Mouse (Mus musculus): ENCODE results near the gene Wdr18.

Gene Wdr18

DNA sequence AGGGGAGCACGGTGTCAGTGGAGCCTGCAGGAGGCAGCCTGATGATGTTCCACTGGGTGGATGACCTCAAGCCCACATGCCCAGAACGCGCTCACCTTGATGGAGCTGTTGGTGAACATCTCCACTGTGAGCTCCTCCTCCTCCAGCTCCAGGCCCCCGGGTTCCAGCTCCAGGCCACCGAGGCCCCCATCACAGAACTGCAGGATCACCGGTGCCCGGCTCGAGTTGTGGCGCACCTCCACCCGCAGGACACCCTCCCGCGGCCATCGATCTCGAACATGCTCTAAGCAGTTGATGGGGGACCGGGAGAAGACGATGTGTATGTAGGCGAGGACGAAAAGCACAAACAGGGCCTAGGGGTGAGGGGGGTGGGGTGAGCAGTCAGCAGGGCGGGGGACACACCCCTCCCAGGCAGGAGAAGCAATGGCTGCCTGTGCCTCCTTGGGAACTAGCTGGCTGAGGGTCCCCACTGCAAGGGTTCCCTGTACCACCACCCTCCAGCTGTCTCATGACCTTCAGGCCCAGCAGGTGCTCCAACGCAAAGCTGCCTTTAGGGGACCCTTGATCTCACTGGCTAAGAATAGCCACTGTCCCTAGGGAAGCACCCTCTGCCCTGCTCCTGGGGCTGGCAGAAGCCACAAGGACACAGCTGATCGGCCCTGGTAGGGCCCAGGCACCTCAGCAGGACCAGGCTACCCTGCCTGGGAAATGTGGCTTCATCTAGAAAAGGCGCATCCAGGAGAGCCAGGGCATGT is 19.6 kb downstream of the Wdr18 start:
- no peak for DNase-seq

DNA sequence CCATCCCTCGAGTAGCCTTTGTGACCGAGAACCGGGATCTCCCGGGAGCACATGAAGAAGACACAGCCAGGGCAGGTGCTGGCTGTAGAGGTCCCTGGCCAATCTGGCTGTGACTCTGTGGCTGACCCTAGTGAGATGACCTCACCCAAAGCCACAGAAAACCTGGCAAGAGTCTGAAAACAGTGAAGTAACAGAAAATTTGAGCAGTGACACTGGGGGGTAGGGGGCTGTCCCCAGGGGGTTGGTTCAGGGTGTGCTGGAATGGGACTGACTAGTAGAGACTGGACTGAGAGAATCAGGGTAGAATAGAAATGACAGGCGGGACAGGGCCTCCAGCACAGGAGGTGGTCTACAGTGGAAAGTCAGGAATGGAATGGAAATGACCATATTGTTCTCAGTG is 23.3 kb downstream of the Wdr18 start:
- DNase-seq: no peak

DNA sequence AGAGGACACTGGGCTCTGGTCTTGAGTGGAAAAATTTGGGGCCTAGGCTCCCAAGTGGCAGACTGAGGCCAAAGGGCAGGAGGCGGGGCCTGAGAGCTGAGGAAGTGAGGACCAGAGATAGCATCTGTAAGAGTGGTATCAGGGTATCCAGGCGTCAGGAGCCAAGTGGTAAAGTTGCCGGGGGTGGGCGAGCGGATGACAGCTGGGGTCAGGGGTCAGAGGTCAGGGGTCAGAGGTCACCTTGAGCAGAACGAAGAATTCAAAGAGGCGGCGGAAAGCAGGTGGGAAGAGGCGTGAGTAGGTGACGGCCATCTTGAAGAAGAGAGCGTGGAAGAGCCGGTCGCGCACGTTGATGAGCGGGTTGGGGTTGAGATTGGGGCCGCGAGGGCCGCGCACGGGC is 23.7 kb downstream of the Wdr18 start:
- peak; percentile 87 to 92 for DNase-seq

DNA sequence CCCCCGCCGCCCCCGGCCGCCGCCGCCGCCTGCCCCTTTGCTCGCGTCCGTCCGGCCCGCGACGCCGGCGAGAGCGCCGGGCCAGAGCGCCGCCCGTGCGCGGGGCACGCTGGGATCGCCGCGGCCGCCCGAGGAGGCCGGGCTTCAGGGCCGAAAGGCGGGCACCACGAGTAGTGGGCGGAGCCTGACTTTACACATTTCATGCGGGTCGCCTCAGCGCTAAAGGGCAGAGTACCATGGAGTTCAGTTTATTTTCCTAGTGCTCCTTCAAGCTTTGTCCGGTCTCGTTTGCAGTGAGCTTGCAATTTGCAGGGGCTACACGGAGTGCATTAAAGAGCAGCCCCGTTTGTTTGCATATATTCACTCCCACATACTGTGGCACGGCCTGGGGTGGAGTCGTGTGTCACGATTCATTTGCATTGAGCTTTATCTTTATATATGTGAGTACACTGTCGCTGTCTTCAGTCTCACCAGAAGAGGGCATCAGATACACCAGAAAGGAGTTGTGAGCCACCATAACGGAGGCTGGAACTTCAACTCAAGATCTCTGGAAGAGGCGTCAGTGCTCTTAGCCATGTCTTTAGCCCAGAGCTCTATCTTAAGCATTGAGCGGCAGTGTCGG is 24.4 kb downstream of the Wdr18 start, which contains the start of gene Tmem259:
TSS of gene Tmem259 (minus strand) at position 136 of the 622 bp plus-strand sequence.
- peak; percentile 92 to 94 for DNase-seq

DNA sequence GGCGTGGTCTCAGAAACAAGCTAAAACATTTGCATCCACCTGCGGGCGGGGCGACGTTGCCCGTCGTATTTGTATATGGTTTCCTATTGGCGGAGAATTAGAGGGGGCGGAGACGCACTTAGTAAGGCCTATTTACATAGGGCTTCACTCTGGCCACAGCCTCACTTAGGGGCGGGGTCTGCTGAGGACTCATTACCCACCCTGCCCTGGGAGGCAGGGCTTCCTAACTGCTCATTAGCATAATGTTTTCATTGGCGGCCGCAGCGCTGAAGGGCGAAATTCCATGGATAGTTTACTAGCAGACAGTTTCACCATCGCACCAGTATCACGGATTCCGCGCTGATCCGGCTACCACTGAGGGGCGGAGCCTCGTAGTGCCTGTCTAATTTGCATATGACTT is 24.9 kb downstream of the Wdr18 start:
- DNase-seq: peak; percentile 99

DNA sequence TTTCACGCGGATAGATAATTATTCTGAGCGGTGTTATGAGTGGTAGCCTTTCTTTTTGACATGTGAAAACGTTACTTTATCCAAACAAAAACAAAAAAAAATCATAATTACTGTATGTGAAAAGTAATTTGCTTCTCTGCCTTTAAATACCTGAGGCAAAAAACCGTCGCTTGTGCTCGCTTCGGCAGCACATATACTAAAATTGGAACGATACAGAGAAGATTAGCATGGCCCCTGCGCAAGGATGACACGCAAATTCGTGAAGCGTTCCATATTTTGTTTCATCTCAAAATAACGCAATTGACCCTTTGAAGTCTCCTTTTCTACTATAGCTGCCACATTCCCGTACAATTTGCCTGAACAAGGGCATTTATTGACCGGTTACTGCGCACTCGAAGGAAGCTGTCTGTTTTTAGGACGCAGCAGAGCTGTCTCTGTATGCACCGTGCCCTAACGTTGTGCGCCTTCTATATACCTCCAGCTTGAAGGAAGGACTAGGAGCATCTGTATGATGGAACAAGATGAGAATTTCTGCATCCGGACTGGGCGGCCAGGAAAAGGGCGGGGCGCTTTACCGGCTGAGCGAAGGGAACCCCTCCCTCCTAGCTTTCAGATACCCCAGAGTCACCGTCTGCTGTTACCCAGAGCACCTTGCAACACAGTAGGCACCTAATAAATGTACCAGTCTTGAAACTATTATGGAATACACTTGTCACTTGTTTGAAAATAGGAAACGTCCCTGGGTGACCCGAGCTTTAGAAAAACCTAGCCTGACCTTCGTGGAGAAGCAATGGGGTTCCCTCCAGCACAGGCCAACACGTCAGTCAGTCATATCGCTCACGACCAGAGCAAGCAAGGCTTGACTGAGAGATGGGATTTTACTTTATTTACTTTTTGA is 25.6 kb downstream of the Wdr18 start:
- DNase-seq: peak; percentile 61 to 76

DNA sequence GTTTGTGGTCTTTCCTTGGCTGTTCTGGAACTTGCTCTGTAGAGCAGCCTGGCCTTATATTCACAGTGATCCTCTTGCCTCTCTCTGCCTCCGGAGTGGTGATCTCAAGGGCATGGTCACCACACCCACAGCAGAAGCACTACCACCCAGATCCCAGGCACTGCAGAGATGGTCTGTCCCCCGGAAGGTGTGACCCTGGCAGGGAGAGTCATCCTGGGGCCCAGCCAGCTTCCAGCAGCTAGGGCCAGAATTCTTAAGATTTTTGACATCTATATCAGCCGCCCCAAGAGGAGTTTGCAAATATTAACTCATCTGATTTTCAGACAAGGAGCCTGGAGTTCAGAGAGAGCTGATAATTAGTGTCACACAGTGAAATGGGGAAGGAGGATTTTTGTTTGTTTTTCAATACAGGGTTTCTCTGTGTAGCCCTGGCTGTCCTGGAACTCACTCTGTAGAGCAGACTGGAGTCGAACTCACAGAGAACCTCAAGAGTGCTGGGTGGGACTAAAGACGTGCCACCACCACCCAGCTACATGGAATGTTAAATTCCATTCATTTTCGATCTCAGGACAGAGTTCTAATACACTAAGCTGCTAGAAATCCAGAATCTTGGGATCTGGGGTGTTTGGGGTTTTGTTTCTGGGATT is 26.4 kb downstream of the Wdr18 start:
- DNase-seq: no peak

DNA sequence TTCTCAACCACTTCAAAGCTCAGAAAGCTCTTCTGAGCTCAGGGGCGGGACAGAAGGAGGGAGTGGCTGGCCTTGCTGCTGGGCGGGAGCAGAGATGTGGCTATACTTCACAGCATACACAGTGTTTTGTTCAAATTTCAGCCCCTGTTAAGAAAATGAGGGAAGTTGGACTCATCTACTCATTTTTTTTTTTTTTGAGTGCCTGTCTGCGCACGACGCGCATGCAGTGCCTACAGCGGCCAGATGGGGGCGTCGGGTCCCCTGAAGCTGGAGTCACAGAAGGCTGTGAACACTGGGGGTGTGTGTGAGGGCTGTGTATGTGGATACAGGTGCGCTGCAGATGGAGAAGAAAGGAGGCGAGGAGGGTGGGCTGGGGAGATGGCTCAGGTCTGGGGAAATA is 27.0 kb downstream of the Wdr18 start:
- DNase-seq: peak; percentile 88 to 91

DNA sequence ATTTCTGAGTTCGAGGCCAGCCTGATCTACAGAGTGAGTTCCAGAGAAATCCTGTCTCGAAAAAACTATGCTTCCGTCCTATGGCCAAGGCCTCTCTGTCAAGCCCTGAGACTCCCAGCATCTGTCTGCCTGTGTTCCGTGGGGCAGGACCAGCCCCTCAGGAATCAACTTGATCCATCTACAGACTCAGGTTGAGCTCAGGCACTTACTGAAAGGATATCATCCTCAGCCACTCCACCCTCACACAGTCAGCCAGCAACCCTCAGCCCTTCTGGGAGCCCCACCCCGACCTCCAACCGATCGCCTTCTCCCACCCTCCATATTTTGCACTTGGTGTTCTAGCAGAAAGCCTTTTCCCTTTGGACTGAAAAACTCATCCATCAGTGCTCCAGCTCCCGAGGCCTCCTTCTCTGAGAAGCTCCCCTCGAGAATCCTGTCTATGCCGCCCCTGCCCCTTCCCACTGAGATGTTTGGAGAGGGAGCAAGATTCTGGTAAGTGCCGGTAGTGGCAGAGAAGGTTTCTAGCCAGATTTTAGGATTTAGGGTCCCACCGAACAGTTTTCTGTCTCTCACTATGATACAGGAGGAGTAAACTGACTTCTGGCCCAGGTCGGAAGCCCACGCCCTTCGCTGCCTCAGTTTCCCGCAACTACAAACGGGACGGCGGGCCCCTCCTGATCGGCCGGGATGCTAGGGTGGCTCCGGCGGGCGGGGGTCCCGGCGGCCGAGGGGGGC is 28.0 kb downstream of the Wdr18 start:
- no peak for DNase-seq

DNA sequence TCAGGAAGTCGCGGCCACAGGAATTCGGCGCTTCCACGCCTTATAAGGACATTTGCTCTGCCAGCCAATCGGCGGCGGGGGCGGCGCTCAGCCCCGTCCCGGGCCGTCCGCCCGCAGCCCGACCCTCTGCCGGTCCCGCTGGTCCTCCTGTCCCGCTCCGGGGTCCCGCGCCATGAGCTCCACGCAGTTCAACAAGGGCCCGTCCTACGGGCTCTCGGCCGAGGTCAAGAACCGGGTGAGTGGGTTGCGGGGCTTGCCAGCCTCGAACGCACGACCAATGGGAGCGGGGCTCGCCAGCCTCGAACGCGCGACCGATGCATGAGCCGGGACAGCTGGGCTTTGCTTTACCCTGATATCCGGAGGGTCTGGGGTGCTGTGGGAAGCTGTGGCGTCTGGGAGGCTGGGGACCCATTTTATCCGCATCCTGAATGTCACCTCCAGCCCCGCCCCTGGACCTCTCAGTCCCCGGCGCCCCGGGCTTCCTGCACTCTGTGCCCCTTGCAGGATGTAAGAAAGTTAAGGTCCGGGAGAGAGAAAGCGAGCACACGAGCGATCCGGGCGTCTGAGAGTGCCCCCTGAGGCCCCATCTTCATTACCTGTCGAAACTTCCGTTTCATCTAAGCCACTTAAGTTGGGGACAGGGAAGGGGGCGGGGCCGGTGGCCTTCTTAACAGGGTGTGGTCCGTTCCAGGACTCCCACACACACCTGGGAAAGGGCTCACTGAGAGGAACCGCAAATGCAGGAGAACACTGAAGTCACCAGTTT is 28.7 kb downstream of the Wdr18 start, which contains the start of gene Cnn2:
TSS of gene Cnn2 (plus strand) at position 79 of the 766 bp plus-strand sequence.
- DNase-seq: peak; percentile 68 to 85

DNA sequence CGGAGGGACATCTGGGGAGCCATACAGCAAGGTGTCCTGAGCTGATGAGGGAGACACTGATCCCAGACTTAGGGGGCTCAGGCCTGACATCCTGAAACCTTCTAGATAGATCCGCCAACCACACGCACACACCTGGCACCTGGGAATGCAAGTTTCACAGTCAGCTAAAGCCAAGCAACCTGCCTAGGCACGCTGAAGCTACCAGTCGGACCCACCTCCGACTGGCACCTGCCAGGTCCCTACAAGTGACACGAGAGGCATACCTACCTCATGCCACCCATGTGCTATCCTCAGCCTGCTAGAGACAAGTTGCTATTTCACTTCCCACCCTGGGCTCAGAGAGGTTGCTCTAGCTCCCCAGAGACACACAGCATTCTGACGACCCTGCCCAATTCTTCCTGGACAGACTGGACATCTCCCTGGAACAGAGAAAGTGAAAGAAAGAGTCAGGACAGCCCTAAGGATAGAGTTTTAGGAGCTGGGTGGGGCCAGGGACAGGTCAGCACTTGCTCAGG is 29.4 kb downstream of the Wdr18 start:
- no peak for DNase-seq

DNA sequence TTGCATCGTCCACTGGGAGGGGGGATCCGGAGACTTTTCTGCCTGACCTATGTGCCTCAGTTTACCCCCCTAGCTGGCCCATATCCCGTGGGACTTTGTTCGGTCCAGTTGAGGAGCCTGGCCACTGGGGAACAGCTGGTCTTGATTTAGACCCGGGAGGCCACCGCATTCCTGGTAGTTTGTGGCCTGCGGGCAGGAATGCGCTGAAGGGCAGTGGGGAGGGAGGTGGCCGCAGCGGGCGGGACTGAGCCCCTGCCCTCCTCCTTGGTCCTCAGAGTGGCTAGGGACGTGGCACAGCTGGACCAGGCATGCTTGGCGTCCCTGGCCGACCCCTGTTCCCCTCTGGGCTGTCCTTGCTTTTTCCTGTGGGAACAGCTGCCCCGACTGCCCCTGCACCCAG is 29.9 kb downstream of the Wdr18 start:
- DNase-seq: peak; percentile 41 to 61

DNA sequence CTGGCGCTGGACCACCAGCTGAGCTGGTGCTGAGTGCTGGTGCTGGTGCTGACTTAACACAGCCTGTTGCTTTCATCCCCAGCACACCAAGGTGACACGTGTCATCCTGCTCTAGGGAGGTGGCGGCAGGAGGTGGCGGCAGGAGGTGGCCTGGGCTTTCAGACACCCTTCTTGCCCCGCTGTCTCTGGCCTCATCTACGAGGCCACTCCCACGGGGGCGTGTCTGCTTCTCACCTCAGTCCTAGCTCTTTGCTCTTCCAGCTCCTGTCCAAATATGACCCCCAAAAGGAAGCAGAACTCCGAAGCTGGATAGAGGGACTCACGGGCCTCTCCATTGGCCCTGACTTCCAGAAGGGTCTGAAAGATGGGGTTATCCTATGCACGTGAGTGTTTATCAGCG is 31.1 kb downstream of the Wdr18 start:
- DNase-seq: no peak

DNA sequence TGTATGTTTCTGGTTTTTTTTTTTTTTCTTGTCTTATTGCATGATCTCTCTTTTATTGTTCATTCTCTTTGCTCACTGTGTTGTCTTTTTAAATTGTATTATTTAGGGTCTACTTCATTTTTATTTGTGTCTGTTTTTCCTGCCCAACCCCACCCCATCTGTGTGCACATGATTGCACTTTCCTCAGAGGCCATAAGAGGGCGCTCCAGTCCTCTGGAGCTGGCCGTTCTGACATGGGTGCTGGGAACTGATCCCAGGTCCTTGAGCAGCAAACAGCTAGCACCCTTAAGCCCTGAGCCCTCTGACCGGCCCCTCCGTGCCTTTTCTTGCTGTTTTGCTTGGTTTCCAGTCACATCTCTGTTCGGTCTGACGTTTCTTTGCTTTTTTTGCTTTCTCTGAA is 31.6 kb downstream of the Wdr18 start:
- DNase-seq: no peak

DNA sequence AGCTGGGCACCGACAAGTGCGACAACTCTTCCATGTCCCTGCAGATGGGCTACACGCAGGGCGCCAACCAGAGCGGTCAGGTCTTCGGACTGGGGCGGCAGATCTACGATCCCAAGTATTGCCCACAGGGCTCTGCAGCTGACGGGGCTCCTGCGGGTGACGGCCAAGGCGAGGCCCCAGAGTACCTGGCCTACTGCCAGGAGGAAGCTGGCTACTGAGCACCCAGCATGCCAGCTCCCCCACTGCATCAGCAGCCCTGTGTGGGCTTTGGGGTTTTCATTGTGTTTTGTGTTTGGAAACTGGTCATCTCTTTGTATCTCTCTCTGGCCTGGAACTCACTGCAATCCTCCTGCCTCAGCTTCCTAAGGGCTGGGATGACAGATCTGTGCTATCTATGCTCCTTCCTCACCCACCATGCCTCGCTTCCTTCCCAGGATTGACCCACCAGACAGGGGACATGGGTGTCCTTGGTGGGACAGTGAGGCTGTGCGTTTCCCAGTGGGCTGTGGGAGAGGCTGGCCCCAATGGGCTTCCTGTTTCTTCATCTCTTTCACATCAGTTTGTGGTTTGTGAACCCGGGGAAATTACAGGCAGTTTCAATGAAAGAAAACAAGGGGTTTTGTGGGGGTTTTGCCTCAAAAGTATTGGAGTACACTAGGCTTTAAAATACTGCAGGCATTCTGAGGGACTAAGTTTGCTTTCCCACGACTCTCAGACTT is 34.6 kb downstream of the Wdr18 start:
- peak; percentile 65 to 68 for DNase-seq

DNA sequence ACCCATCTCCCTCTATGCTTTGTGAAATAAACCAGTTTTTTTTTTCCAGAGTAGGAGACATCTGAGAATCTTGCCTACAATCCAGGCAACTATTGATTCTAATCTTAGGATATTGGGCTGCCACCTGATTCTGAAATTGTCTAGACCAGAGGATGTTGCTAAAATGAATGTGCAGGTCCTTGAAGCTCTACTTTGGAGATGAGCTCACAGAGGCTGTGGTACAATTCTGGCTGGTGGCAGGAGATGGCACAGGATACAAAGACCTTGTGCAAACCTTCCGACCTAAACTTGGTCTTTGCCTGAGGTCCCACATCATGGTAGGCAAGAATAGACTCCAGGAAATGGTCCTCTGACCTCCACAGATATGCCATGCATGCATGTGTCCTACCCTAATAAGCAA is 35.7 kb downstream of the Wdr18 start:
- DNase-seq: no peak

DNA sequence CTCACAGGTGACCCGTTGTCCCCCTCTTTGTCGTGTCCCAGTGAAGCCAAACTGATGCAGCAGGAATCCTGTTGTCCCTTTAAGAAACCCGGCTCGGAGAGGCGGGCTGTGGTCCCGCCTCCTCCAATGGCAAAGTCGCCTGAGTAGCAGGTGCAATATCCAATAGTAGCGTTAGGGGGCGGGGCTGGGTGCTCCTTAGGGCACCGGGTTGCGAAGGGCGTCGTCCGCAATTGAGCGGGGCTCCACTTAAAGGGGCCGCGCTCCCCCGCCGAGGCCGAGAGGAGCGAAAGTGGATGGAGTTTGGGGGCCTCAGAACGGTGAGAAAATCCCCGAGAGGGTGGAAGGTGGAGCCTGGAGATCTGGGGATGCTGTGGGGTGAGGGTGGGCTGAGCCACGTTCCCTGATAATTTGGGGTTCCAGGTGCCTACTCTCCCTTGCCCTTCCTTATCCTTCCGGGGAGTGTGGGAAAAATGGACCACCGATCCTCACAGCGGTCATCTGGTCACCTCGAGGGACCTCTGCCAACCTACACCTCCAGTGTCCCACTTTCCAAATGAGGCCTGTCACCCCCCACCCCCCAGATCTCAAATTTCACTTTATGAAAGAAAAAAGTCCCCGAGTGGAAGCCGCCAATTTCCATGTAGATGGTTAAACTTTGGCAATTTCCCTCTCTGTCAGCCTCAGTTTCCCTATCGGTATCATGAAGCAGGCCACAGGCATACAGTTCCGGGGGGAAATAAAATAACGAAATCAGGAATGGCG is 36.5 kb downstream of the Wdr18 start, which contains the start of gene Abca7:
TSS of gene Abca7 (plus strand) at position 223 of the 762 bp plus-strand sequence.
- DNase-seq: peak; percentile 97 to 99

DNA sequence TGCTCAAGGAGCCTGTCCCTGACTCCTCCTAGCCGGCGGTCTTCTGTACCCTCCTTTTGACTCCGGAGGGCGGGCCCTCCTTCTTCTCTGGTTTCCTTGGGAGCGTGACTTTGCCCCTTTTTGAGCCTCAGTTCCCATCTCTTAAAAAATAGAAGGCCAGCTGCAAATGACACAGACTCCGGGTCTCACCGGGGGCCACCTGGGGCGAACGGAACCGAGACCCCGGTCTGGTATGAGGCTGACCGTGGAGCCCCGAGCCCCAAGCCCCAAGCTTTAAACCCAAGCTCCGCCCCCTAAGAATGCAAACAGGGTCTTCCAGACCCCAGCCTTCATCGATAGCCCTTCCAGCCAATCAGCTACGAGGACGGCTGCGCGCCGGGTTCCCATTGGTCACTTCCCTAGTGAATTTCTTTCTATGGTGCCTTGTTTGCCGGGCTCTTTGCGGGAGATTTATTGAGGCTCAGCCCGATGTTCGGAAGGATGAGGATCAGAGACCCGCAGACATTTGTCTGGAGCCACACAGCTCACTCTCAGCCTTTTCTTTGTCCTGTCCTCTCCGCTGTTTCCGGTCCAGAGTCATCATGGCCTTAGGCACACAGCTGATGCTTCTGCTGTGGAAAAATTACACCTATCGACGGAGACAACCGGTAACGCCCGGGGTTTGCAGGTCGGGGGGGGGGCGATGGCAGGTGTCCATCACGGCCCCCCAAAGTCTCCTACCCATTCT is 37.2 kb downstream of the Wdr18 start:
- DNase-seq: peak; percentile 71 to 85

DNA sequence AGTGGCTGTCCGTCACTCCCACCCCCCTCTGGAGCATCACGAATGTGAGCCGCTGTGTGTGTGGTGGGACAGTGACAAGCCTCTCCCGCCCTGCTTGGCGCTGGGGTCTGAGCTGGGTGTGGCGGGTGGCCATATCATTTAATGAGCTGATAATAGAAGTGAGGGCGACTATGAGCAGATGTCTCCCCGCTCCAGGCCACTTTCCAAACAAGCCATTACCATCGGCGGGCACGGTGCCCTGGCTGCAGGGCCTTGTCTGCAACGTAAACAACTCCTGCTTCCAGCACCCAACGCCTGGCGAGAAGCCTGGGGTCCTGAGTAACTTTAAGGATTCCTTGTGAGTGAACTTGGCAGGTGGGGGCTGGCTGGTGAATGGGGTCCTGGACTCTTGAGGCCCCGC is 37.9 kb downstream of the Wdr18 start:
- no peak for DNase-seq

Data from kidney, postnatal 25 days (tissue).